Mouse (Mus musculus): ENCODE results near the gene Ube2c. TPM values are rescaled to one million over a fixed set of nuclear protein-coding genes. Genes with fewer than 3 reads are reported as not detected.
A peak's percentile ranks its signal among the peaks of the same experiment; 100 is the strongest.

Ube2c gene
- polyA plus RNA-seq, 1 experiment = 103 TPM

- no peak overlapping the region for H3K4me2 ChIP-seq (ENCODE audit: low read depth)
- H3K27me3 ChIP-seq (ENCODE audit: control insufficient read depth, insufficient read depth, insufficient read length) = no peaks in the 10 kb centered on the region
- H3K4me3 ChIP-seq = no peak overlapping the region
- peaks cover 24% of the 10 kb centered on the region for H3K36me3 ChIP-seq (ENCODE audit: control insufficient read depth, insufficient read depth)
- H3K79me2 ChIP-seq (ENCODE audit: control insufficient read depth, insufficient read depth) = peaks cover 18% of the 10 kb centered on the region
- TF ChIP-seq MAX (IDR thresholded peaks at IDR 0.05; ENCODE audit: low read depth) (no peak), SRF (IDR thresholded peaks at IDR 0.05; ENCODE audit: control insufficient read depth, insufficient read length, low read depth) (no peak), MYOG (IDR thresholded peaks at IDR 0.05; ENCODE audit: control insufficient read depth in 1 of 3, insufficient read depth in 1 of 3, insufficient read length in 2 of 3, low read depth in 2 of 3) (no peak), POLR2A (IDR thresholded peaks at IDR 0.05; ENCODE audit: insufficient read length, low read depth) (no peak), MYOD1 (IDR thresholded peaks at IDR 0.05; ENCODE audit: control insufficient read depth in 1 of 3, insufficient read length in 2 of 3, low read depth in 2 of 3) (no peak), E2F4 (IDR thresholded peaks at IDR 0.05; ENCODE audit: insufficient read depth) (no peak), REST (IDR thresholded peaks at IDR 0.05; ENCODE audit: insufficient read depth, insufficient read length) (no peak), USF1 (IDR thresholded peaks at IDR 0.05; ENCODE audit: low read depth) (no peak), TCF3 (IDR thresholded peaks at IDR 0.05; ENCODE audit: insufficient read length, low read depth) (no peak), POLR2AphosphoS2 (IDR thresholded peaks at IDR 0.05; ENCODE audit: insufficient read length, low read depth) (no peak), TCF12 (IDR thresholded peaks at IDR 0.05; ENCODE audit: insufficient read depth, poor library complexity, severe bottlenecking) (no peak), CEBPB (IDR thresholded peaks at IDR 0.05; ENCODE audit: insufficient read depth, poor library complexity, severe bottlenecking) (no peak)
- H3ac ChIP-seq (ENCODE audit: control insufficient read depth, insufficient read length) = no peak overlapping the region
Observed at GRCm38 (mm10) chr2:164800252-164801004, 30.7 kb downstream of the Ube2c start.

DNA sequence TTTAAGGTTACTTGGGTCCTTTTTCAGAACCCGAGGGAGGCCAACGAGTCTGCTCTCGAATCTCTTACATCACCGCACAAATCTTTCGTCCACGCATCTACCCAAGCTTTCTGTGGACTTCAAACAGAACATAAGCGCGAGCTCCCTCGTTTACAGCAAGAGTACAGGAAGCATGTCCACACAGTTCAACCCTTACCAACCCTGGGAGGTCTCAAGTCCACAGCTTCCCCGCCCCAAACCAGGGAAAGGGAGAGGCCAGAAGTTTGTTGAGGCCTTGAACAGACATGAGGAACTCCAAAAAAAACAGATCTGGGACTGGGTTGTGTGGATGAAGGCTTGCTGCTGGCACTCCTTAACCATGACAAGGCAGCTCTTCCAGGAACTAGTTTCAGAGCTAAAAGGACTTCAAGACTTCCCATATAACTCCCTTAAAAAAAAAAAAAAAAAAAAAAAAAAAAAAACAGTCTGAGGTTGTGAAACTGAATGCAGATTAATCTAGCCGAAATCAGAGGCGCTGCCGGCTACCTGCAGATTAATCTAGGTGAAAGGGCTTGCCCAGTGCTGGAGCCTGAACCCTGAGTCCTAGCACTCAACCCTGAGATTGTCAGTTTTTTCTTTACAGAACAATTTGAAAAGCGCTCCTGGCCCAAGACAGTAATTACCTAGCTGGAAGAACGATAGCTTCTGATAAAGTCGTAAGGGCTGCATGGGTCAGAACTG is 33.7 kb downstream of the Ube2c start:
- Histone ChIP-seq H3K4me3 (peak overlapping the region; percentile 85), H3ac (ENCODE audit: control insufficient read depth, insufficient read length) (no peak overlapping the region), H3K79me2 (ENCODE audit: control insufficient read depth, insufficient read depth) (peaks cover 18% of the 10 kb centered on the region), H3K27me3 (ENCODE audit: control insufficient read depth, insufficient read depth, insufficient read length) (no peaks in the 10 kb centered on the region), H3K4me2 (ENCODE audit: low read depth) (peak overlapping the region; percentile 84), H3K36me3 (ENCODE audit: control insufficient read depth, insufficient read depth) (peaks cover 11% of the 10 kb centered on the region)
- no peak for TF ChIP-seq POLR2A (IDR thresholded peaks at IDR 0.05; ENCODE audit: insufficient read length, low read depth)
- no peak for TF ChIP-seq MYOG (IDR thresholded peaks at IDR 0.05; ENCODE audit: control insufficient read depth in 1 of 3, insufficient read depth in 1 of 3, insufficient read length in 2 of 3, low read depth in 2 of 3)
- no peak for TF ChIP-seq MYOD1 (IDR thresholded peaks at IDR 0.05; ENCODE audit: control insufficient read depth in 1 of 3, insufficient read length in 2 of 3, low read depth in 2 of 3)
- no peak for TF ChIP-seq TCF3 (IDR thresholded peaks at IDR 0.05; ENCODE audit: insufficient read length, low read depth)
- TF ChIP-seq SRF (IDR thresholded peaks at IDR 0.05; ENCODE audit: control insufficient read depth, insufficient read length, low read depth) = no peak
- TF ChIP-seq POLR2AphosphoS2 (IDR thresholded peaks at IDR 0.05; ENCODE audit: insufficient read length, low read depth) = no peak
- TF ChIP-seq REST (IDR thresholded peaks at IDR 0.05; ENCODE audit: insufficient read depth, insufficient read length) = no peak
- no peak for TF ChIP-seq USF1 (IDR thresholded peaks at IDR 0.05; ENCODE audit: low read depth)

- H3K79me2 ChIP-seq (ENCODE audit: control insufficient read depth, insufficient read depth) = peaks cover 18% of the 10 kb centered on the region
- peaks cover 11% of the 10 kb centered on the region for H3K36me3 ChIP-seq (ENCODE audit: control insufficient read depth, insufficient read depth)
Observed at GRCm38 (mm10) chr2:164803921-164804313, 34.2 kb downstream of the Ube2c start.

GRCm38 (mm10) chr2:164804533-164805331 is 35.0 kb downstream of the Ube2c start, which contains the start of the genes Acot8 and Zswim3:
Acot8 (minus strand) TSS chr2:164804882.
Zswim3 (plus strand) TSS chr2:164805098.
- H3K79me2 ChIP-seq (ENCODE audit: control insufficient read depth, insufficient read depth) = peaks cover 18% of the 10 kb centered on the region
- H3K4me3 ChIP-seq = peak within 1 kb of the TSS; percentile 85
- peak within 1 kb of the TSS; percentile 91 for H3K4me2 ChIP-seq (ENCODE audit: low read depth)
- no peaks in the 10 kb centered on the region for H3K27me3 ChIP-seq (ENCODE audit: control insufficient read depth, insufficient read depth, insufficient read length)
- H3ac ChIP-seq (ENCODE audit: control insufficient read depth, insufficient read length) = peak within 1 kb of the TSS; percentile 64
- peaks cover 11% of the 10 kb centered on the region for H3K36me3 ChIP-seq (ENCODE audit: control insufficient read depth, insufficient read depth)
- peak; percentile 78 for TF ChIP-seq POLR2AphosphoS2 (IDR thresholded peaks at IDR 0.05; ENCODE audit: insufficient read length, low read depth)
- no peak for TF ChIP-seq TCF3 (IDR thresholded peaks at IDR 0.05; ENCODE audit: insufficient read length, low read depth)
- TF ChIP-seq REST (IDR thresholded peaks at IDR 0.05; ENCODE audit: insufficient read depth, insufficient read length) = no peak
- TF ChIP-seq POLR2A (IDR thresholded peaks at IDR 0.05; ENCODE audit: insufficient read length, low read depth) = peak; percentile 68

More at GRCm38 (mm10) chr2:164803921-164804313, 34.2 kb downstream of the Ube2c start:
- TF ChIP-seq POLR2AphosphoS2 (IDR thresholded peaks at IDR 0.05; ENCODE audit: insufficient read length, low read depth) = no peak
- peak overlapping the region; percentile 84 for H3K4me2 ChIP-seq (ENCODE audit: low read depth)
- H3K27me3 ChIP-seq (ENCODE audit: control insufficient read depth, insufficient read depth, insufficient read length) = no peaks in the 10 kb centered on the region
- H3ac ChIP-seq (ENCODE audit: control insufficient read depth, insufficient read length) = peak overlapping the region; percentile 64
- H3K4me3 ChIP-seq = peak overlapping the region; percentile 85
